Mouse (Mus musculus) lung, adult 18-20 months (tissue): ENCODE data around the gene Sdhaf3.
A peak's percentile ranks its signal among the peaks of the same experiment; 100 is the strongest.
"Not testable (repeated sequence)": the region's sequence is repeated elsewhere in the genome, so short reads cannot be mapped to it uniquely, and the experiment has no call there.

Experiments
- DNase-seq, 2 experiments: peaks; one replicate each; pipeline ENCODE4 v3.0.0; 2022; ENCODE audit warnings: mixed read lengths in 2 of 2

Sdhaf3 gene

DNA sequence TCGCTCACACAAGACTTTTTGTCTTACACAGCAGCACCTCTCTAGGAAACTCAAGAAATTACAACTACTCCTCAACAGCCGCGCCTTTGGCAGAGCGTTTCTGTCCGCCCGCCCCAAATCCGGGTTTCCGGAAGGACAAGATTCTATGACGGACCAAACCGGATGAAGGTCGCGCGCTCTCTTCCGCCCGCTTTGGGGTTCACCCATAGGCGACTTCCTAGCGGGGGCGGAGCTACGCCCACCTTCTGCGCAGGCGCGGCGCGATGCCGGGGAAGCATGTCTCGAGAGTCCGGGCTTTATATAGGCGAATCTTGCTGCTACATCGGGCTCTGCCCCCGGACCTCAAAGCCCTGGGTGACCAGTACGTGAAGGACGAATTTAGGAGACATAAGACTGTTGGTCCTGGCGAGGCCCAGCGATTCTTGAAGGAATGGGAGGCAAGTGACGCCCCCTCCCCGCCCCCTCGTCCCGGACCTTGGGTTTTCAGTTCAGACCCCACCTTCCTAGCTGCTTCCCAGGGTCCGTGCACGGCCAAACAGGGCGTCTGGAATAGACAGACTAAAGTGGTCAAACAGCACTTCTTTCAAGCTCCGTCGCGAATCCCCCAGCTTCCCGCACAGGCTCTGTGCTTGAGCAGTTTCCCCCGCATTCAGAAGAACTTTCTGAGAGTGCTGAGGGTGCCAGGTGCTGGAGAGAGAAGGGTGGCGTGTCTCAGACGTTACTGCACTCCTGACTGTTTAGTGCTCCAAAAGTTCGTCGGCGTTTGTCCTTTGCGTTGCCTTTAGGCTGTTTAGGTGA is at the start of gene Sdhaf3:
Gene Sdhaf3, plus strand, starts transcription at position 241 of the 798 bp plus-strand sequence.
- peak; percentile 95 to 96 for DNase-seq

DNA sequence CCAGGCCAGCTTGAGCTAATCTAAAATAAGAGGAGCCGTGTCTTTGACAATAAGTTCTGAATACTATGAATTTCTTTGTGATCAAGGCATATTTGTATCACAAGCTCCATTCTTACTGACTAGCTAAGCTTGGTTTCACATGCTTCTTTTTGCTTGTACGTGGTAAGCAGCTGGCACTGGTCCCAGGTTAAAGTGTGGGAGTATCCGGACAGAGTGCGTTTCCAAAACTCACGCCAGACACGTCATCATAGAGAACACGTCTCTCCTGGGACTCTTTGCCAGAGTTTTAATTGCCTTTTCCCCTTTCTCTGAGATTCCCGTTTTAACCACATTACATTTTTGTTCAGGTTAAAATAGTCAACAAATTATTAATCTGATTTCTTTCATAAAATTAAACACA is 46.2 kb upstream of the Sdhaf3 start:
- DNase-seq, result peak; percentile 20 to 41

GRCm38 (mm10) chr6:6914304-6914703 is 41.5 kb upstream of the Sdhaf3 start:
- DNase-seq, result no peak

DNA sequence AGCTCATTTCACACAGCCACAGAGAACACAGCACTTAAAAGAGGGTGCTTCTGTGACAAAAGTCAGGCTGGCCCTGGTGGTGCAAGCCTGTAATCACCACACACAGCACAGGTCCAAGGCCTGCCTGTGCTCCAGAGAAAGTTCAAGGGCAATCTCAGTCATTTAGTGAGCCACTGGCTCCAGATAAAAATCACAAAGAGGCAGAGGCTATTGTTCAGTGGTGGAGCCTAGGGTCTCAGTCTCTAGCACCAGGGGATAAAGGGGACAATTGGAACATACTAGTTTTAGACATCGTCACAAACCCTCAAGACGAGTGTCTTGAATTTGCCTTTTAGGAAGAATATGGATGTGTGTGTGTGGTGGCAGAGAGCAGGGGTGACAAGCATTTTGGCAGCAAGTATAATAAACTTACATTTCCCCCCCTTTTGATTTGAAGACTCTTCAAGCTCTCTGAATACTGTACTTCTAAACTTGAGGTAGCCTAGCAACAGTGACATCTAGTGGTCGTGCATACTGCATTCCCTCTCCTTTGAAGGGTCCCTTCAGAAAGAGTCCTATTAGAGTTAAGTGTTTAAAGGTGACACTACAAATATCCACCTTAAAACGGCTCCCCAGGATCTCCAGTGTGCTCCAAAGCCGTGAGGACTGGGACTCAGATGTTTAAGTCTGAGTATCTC is 40.8 kb upstream of the Sdhaf3 start:
- peak in 1 of 2 experiments; percentile 11 for DNase-seq

DNA sequence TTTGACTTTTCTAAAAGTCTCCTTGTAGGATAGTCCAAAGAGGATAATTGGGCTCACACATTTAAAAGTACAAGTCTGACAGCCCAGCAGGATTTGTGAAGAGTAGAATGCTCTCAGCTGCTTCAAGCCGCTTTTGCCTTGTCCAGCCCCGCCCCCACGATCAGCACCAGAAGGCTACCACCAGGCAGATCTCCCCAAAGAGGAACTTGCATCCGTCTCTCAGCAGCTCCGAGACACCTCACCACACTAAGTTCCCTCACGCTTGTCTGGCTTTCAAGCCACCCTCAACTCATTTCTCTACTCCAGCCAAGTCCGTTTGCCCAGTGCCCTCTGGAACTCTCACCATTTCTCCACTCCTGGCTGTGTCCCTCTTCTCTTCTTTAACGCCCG is 40.3 kb upstream of the Sdhaf3 start:
- DNase-seq, result no peak

- no peak for DNase-seq
These were observed 38.5 kb upstream of the Sdhaf3 start for GRCm38 (mm10) chr6:6917334-6917733.

- DNase-seq, result no peak
These were observed 30.5 kb upstream of the Sdhaf3 start for GRCm38 (mm10) chr6:6925264-6925663.

DNA sequence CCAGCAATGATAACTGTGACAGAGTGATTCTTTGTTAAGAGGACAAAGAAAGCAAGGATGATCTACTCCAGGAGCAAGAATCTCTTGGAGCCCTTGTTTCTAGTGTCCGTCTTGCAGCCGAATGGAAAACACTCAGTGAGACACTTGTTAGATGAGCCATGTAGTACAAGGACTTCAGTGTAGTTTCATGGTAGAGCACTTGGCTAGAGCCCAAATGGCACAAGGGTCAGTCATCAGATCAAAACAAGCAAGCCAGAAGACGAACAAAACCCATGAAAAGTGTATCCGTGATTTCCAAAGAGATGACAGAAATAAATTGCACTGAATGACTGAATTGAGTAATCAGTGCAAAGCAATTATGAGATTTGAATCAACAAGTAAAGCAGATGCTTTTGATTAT is 25.0 kb upstream of the Sdhaf3 start:
- DNase-seq, result no peak

DNA sequence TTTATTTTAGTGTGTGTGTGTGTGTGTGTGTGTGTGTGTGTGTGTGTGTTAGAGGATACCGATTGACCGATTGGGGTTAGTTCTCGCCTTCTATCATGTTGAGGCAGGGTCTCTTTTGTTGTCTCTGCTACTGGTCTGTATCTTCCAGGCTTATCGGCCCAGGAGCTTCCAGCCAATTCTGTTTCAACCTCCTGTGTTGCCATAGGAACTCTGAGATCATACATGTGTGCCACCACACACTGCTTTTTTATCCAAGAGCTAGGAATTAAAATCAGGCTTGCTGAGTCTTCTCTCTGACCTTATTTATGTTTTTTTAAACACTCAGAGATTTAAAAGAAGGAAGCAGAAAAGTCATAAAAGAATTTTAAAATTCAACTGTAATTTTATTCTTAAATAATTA is 24.3 kb upstream of the Sdhaf3 start:
- DNase-seq, result no peak

DNA sequence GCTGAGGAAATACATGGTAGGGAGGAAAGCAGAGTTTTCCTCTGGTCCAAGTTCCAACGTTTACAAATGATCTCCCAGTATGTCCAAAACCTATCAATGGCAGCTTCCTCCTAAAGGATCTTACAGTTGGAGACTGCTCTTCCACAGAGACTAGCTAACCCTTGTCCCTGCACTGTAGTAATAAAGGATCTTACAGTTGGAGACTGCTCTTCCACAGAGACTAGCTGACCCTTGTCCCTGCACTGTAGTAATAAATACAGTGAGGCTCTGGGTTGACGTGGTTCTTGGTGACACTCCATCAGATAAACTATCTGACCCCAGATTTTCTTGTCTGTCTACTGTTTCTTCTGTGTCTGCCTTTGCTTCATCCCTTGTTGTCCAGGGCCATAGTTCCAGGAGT is 15.0 kb upstream of the Sdhaf3 start:
- DNase-seq, result no peak

DNA sequence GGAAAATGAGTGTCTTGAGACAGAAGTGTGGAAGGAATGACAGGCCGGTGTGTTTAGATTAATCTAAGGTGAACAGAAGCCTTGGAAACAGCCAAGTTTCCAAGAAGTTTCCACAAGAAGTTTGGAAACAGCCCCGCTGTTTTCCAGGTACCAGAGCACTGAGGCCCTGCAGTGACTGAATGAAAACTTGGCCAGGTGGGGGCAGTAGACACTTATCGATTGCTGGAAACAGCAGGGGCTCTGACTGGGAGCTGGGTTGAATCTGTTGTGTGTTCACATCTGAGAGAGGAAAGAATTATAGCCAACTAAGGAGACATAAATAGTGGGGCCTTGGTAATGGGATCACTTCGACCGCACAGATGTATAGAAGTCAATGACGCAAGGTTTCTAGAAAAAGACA is 13.0 kb upstream of the Sdhaf3 start:
- DNase-seq, result peak in 1 of 2 experiments; percentile 14

DNA sequence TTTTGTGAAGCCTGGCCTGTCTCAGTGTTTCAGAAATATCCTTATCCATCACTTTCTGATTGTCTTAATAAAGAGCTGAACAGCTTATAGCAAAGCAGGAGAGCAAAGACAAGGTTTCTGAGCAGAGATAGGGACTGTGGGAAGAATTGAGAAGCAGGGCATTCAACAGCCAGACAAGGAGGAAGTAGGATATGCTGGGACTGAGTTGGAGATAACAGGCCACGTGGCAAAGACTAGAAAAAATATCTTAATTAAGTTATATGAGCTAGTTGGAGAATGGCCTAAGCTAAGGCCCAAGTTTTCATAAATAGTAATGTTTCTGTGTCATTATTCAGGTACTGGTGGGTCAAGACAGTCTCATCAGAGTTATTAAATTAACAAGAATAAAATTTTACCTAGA is 8.2 kb upstream of the Sdhaf3 start:
- DNase-seq, result no peak

- DNase-seq, result no peak
These were observed 425 bp upstream of the Sdhaf3 start for GRCm38 (mm10) chr6:6955395-6955763.

DNA sequence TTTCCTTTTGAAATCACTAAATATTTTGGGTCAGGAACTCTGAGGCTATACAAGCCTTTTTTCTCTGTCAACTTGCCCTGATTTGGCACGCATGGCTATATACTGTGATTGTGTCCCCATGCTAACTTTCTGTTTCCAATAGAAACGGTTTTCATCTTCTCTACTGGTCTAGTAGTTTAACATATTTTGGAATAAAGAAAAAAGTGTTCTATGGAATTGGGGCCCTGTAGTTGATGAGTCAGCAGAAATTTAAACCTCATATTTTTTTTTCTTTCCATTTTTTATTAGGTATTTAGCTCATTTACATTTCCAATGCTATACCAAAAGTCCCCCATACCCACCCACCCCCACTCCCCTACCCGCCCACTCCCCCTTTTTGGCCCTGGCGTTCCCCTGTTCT is 3.4 kb downstream of the Sdhaf3 start:
- not testable (repeated sequence) for DNase-seq

DNA sequence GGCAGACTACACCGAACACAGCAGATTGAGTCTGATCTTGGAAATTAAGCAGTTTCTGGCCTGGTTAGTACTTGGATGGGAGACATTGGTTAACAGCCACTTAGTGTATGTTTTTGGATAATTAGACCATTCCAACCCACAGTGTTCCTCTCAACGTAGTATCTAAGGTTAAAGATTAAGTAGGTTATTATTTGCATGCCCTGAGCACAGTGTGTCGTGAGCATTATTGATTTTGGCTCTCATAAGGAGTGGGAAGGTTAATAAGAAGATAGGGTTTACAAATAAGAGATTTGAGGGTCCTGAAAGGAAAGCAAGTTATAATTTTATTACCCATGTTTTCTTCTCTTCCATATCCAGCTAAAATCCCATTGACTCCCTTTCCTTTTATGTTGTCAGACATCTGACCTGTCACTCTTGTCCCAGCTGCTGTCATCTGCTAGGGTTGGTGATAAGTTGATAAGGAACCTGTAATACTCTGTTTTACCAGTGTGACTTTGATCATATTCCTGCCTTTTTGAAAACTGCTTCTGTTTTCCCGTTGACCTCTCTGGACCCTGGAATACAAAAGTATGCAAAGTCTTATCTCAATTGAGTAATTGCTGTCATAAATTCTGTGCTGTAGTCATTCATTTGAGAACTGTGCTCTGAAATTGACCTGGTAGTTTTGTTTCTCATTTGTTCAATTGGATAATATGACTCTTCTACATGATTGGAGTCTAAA is 41.6 kb downstream of the Sdhaf3 start:
- DNase-seq, result no peak

GRCm38 (mm10) chr6:6997956-6998355 is 42.2 kb downstream of the Sdhaf3 start:
- DNase-seq, result no peak

- no peak for DNase-seq
These were observed 43.2 kb downstream of the Sdhaf3 start for GRCm38 (mm10) chr6:6999015-6999414.

DNA sequence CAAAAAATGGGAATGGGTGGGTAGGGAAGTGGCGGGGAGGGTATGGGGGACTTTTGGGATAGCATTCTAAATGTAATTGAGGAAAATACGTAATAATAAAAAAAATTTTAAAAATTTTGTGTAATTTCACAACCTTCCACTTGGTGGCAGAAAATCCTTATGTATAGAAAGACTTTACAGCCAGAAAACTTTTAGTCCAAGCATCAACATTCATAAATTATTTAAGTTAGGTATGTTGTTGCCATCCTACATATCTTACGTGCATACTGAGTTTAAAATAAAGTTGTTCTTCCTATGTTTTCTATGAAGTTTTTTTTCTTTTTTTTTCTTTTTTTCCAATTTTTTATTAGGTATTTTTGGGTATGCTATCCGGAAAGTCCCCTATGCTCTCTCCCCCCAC is 47.3 kb downstream of the Sdhaf3 start:
- DNase-seq, result no peak

GRCm38 (mm10) chr6:7004005-7004404 is 48.2 kb downstream of the Sdhaf3 start:
- DNase-seq, result no peak

DNA sequence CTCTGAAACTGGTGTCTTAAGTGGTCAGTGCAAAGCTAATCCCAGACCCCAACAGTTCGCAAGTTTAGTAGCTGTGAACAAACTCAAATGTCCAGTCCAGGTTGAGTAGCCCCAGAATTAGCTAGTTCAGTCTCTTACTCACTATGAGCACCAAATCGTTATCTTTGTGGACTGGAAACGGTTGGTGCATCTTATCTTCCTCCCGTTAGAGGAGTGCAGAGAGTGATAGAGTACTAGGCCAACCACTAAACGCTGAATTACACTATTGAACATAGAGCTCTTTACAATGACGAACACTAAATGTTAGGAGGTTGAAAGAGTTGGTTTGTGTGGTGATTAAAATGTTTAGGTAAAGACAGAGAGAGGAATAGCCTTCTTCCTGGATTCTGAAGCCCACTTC is 82.3 kb downstream of the Sdhaf3 start:
- no peak for DNase-seq

- DNase-seq, result no peak
These were observed 83.0 kb downstream of the Sdhaf3 start for GRCm38 (mm10) chr6:7038835-7039234.

- DNase-seq, result no peak
These were observed 86.1 kb downstream of the Sdhaf3 start for GRCm38 (mm10) chr6:7041912-7042311.

GRCm38 (mm10) chr6:7062819-7063218 is 107.0 kb downstream of the Sdhaf3 start:
- no peak for DNase-seq

DNA sequence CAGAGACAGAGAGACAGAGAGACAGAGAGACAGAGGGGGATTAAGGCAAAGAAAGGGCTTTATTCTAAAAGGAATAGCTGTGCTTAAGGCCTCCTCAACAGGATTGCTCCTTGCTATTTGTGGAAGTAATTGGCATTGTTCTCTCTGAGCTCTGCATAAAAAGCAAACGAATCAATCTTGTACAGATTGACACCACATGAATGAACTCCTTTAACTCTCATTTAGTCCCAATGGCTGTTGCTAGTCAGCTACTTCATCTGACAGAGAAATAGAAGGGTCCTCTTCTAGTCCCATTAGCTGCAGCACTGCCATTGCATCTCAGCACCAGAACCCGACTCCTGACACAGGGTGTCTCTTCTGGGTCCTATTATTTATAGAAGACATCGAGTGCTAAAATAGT is 113.0 kb downstream of the Sdhaf3 start:
- no peak for DNase-seq
